Mouse (Mus musculus) thymus, adult 18-20 months (tissue): Measurements from ENCODE around the gene Ptprn.

Experiments
- DNase-seq, 2 experiments: peaks; one replicate each; pipeline ENCODE4 v3.0.0; 2022; ENCODE audit warnings: mixed read lengths in 2 of 2

Ptprn gene

GRCm38 (mm10) chr1:75221538-75221937, 42.8 kb downstream of the Ptprn start:
- DNase-seq, result no peak

- peak in 1 of 2 experiments; percentile 40 for DNase-seq
Measured at GRCm38 (mm10) chr1:75219531-75219930, 44.8 kb downstream of the Ptprn start, which contains the start of gene Tuba4a. Gene Tuba4a, minus strand, starts transcription at chr1:75219865.

GRCm38 (mm10) chr1:75219078-75219477, 45.2 kb downstream of the Ptprn start:
- DNase-seq, result peak; percentile 91 to 94

- DNase-seq, result peak; percentile 53 to 63
Measured at GRCm38 (mm10) chr1:75218227-75219001, 45.9 kb downstream of the Ptprn start.

GRCm38 (mm10) chr1:75217893-75218226, 46.4 kb downstream of the Ptprn start:
- DNase-seq, result no peak

- no peak for DNase-seq
Measured at GRCm38 (mm10) chr1:75216797-75217585, 47.3 kb downstream of the Ptprn start.

- DNase-seq, result no peak
Measured at GRCm38 (mm10) chr1:75215785-75216184, 48.5 kb downstream of the Ptprn start.

- DNase-seq, result no peak
Measured at GRCm38 (mm10) chr1:75214886-75215285, 49.4 kb downstream of the Ptprn start.

- no peak for DNase-seq
Measured at GRCm38 (mm10) chr1:75214442-75214841, 49.9 kb downstream of the Ptprn start.

GRCm38 (mm10) chr1:75213096-75213495, 51.2 kb downstream of the Ptprn start:
- DNase-seq, result peak in 1 of 2 experiments; percentile 20

- no peak for DNase-seq
Measured at GRCm38 (mm10) chr1:75212542-75212941, 51.8 kb downstream of the Ptprn start.

GRCm38 (mm10) chr1:75211141-75211708, 53.1 kb downstream of the Ptprn start:
- DNase-seq, result no peak

GRCm38 (mm10) chr1:75210136-75211087, 53.9 kb downstream of the Ptprn start, which contains the start of the genes Glb1l and Stk16:
Gene Glb1l, minus strand, starts transcription at chr1:75210813.
Gene Stk16, plus strand, starts transcription at chr1:75210838.
- peak; percentile 88 to 94 for DNase-seq

- peak in 1 of 2 experiments; percentile 25 for DNase-seq
Measured at GRCm38 (mm10) chr1:75208967-75209678, 55.2 kb downstream of the Ptprn start.

- no peak for DNase-seq
Measured at GRCm38 (mm10) chr1:75201236-75201635, 63.1 kb downstream of the Ptprn start.
